Comparison of ENCODE assay signal across 21 mouse cellular contexts in the genomic region with DNA sequence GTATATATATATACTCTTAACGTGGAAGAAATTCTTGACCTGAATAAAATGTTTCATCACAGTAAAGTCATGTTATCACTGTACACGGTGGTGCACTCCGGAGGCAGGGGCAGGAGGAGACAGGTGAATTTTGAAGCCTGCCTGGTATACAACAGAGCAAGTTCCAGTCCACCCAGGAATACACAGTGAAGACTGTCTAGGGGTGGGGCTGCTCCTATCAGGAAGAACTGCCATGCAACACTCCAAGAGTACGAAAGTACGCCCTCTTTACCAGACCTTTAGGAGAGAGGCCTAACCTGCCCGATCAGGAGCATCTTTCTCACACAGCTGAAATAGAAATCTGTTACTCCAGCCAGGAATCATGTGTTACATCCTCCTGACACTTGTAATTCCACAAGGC. TPM values are rescaled to one million over a fixed set of nuclear protein-coding genes. Genes with fewer than 3 reads are reported as not detected.
"Had no signal": no experiment of that assay in that cellular context is flagged by ENCODE, and none has a peak within 500 bp of the region (broad histone marks: within the 10 kb centered on the region; RNA-seq: fewer than 3 reads in every experiment).

No protein-coding gene starts in this region.

- H3K27me3 ChIP-seq: hindbrain, embryonic 12.5 days; limb, embryonic 13.5 days; limb, embryonic 15.5 days; liver, embryonic 12.5 days had no signal

- H3K4me3 ChIP-seq: hindbrain, embryonic 10.5 days; hindbrain, embryonic 12.5 days; layer of hippocampus, adult 2 months; left cerebral cortex, adult 2 months; limb, embryonic 13.5 days; limb, embryonic 15.5 days; liver, embryonic 12.5 days had no signal

- H3K36me3 ChIP-seq: hindbrain, embryonic 10.5 days; hindbrain, embryonic 12.5 days; limb, embryonic 13.5 days; limb, embryonic 15.5 days; liver, embryonic 12.5 days had no signal

- H3K27ac ChIP-seq: hindbrain, embryonic 10.5 days; hindbrain, embryonic 12.5 days; hindbrain, embryonic 14.5 days; layer of hippocampus, adult 2 months; left cerebral cortex, adult 2 months; limb, embryonic 13.5 days; limb, embryonic 15.5 days; liver, embryonic 12.5 days; liver, embryonic 14.5 days had no signal

- H3K4me2 ChIP-seq: hindbrain, embryonic 12.5 days; hindbrain, embryonic 14.5 days; limb, embryonic 13.5 days; limb, embryonic 15.5 days; liver, embryonic 12.5 days had no signal

- H3K9ac ChIP-seq: forebrain, postnatal 0 days; hindbrain, embryonic 12.5 days; hindbrain, embryonic 14.5 days; limb, embryonic 13.5 days; limb, embryonic 15.5 days; liver, embryonic 12.5 days; liver, embryonic 14.5 days had no signal

- H3K9me3 ChIP-seq: hindbrain, embryonic 10.5 days; hindbrain, embryonic 12.5 days; limb, embryonic 13.5 days; limb, embryonic 15.5 days; liver, embryonic 12.5 days had no signal

- ATAC-seq: forebrain, postnatal 0 days; hindbrain, embryonic 16.5 days; inflammation-experienced regulatory T-cells, adult 6 months; liver, embryonic 12.5 days had no signal

- H3K4me1 ChIP-seq: liver, embryonic 12.5 days had no signal

- DNase-seq: forebrain, postnatal 0 days; gastrocnemius, postnatal 14 days; heart, postnatal 4 days; kidney, adult 18-20 months; kidney, adult 8-10 months; kidney, postnatal 10 days; kidney, postnatal 25 days; kidney, postnatal 4 days; left cerebral cortex, postnatal 4 days; lung, adult 18-20 months had no signal

RNA-seq across cellular contexts. Expression of a gene that starts 28.6 kb away (rescaled TPM):
- polyA plus RNA-seq: inflammation-experienced regulatory T-cells, adult 6 months had no signal
